Mouse (Mus musculus) left cerebral cortex, adult 11 months (tissue): ENCODE results near the gene Ptges.

Experiments
- DNase-seq: peaks from one replicate; pipeline ENCODE4 v3.0.0; 2022; ENCODE audit warnings: low spot score

Gene Ptges

DNA sequence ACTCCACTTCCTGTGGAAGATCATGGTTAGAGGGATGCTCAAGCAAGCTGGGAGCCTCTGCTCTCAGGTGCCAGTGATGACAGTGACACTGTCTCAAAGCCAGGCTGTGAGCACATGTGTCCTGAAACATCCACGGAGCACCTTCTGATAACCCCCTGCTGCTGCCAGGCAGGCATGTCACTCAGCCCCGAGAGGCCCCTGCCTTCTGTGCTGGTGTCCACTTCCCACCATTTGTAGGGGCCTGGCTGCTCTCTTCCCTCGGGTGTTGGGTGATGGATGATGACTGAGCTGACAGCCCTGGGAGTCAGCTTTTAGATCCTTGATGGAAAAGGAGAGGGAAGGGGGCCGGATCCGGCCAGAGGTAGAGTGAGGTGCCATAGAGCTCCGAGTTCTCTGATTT lies 82.9 kb downstream of the Ptges start:
- DNase-seq: no peak

DNA sequence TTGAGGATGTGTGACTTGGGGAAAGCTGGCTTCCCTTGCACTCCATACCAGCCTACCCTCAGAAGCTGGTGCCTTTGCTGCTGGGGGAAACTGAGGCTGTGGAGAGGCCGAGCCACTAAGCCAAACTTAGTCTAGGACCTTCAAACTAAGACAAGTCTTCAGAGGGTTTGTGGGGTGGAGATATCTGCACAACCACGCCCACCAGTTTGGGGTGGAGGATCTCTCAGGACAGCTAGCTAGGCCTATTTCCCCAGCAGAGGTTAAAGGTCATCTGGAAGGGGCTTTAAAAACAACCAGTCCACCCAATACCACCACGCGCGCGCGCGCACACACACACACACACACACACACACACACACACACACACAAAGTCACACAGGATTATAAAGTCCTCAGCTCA lies 83.4 kb downstream of the Ptges start:
- no peak for DNase-seq

DNA sequence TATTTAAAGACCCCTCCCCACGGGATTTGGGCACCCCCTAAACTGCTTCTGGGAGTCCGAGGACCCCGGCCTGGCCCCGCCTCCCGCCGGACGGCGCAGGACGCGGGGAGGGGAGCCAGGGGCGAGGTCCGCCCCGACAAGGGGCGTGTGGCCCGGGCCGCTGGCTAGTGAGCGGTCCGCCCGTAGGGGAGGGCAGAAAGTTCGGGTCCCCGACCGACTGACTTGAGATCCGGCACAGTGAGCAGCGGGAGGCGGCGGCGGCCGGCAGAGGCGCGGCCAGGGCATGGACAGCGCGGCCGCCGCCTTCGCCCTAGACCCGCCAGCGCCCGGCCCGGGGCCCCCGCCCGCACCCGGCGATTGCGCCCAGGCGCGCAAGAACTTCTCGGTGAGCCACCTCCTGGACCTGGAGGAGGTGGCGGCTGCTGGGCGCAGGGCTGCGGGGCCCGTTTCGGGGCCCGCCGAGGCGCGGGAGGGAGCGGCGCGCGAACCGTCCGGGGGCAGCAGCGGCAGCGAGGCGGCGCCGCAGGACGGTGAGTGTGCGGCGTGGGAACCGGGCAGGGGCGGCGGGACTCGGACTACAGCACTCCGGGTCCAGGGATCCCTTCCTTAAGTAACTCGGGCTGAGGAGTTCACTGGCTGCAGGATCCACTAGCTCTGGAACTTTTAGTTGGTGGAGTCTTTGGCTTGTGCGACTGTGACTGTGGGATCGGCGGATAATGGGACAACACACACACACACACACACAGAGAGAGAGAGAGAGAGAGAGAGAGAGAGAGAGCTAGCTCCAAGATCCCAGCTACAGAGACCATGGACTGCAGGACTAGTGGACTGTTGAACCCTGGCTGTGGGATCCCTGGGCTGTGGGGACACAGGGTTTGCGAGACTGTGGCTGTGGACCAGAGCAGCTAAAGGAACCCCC lies 84.3 kb downstream of the Ptges start:
- DNase-seq: no peak

DNA sequence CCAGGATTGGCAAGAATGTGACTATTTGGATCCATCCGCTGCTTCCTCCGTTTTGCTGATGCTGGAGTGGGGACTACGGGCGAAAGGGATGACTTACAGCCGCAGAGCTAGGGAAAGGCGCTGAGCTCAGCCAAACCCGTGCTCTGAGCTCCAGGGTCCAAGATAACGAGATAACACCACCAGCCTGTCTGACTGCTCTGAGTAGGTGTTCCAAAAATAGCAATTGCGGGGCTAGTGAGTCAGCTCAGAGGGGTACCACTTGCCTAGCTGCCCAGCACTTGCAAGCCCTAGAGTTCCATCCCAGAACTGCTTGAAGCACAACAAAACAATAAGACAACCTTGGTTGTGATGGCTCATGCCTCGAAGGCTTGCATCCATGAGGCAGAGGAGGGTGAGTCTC lies 87.0 kb downstream of the Ptges start:
- DNase-seq: no peak
